Mouse (Mus musculus) limb, embryonic 12.5 days (tissue): ENCODE results near the gene Dpp9. TPM values are rescaled to one million over a fixed set of nuclear protein-coding genes. Genes with fewer than 3 reads are reported as not detected.

ENCODE experiments used
- ATAC-seq: fragments of 200-750 bp; cut with Nextera tagmentation; 2 replicates; pipeline ENCODE4 v1.8.0; 2017; ENCODE audit warnings: low read depth, moderate TSS enrichment; ENCODE audit not compliant: insufficient number of reproducible peaks, insufficient read depth, low FRiP score, low TSS enrichment
- H3K27ac ChIP-seq: fragments of 300-500 bp; sonication (generic); 2 replicates; pipeline ENCODE4 v1.5.1; 2016; ENCODE audit warnings: mild to moderate bottlenecking, moderate library complexity
- H3K27me3 ChIP-seq: fragments of 300-500 bp; sonication (generic); 2 replicates; pipeline ENCODE4 v1.6.1; 2016; ENCODE audit warnings: mild to moderate bottlenecking, moderate library complexity
- H3K36me3 ChIP-seq: fragments of 300-500 bp; sonication (generic); 2 replicates; pipeline ENCODE4 v1.6.1; 2016; ENCODE audit warnings: mild to moderate bottlenecking, moderate library complexity
- H3K4me1 ChIP-seq: fragments of 300-500 bp; sonication (generic); replicated peaks from 2 replicates; pipeline ENCODE4 v1.6.1; 2016
- H3K4me2 ChIP-seq: fragments of 300-500 bp; sonication (generic); 2 replicates; pipeline ENCODE4 v1.6.1; 2016; ENCODE audit warnings: mild to moderate bottlenecking, moderate library complexity
- H3K4me3 ChIP-seq: fragments of 300-500 bp; sonication (generic); replicated peaks from 2 replicates; pipeline ENCODE4 v1.5.1; 2016; ENCODE audit warnings: mild to moderate bottlenecking
- H3K9ac ChIP-seq: fragments of 300-500 bp; sonication (generic); replicated peaks from 2 replicates; pipeline ENCODE4 v1.6.1; 2016; ENCODE audit warnings: mild to moderate bottlenecking, moderate library complexity
- H3K9me3 ChIP-seq: fragments of 300-500 bp; sonication (generic); 2 replicates; pipeline ENCODE4 v1.6.1; 2016; ENCODE audit warnings: mild to moderate bottlenecking, moderate library complexity
- WGBS: fragments of 180-500 bp; shearing (Covaris S2); methylation state at CpG from one replicate; pipeline ENCODE4 v1.1.7; 2016; 5-methylcytosine and 5-hydroxymethylcytosine counted together
- polyA plus RNA-seq: library from polyadenylated mRNA; unstranded; fragments of >200 nt; fragmentation: Nextera tagmentation; extraction: Ambion mirVana; gene quantifications from 2 replicates; pipeline ENCODE4 v1.2.1, GENCODE M21; 2016

The Dpp9 gene
- polyA plus RNA-seq, 1 experiment from 2014 or later: 36.2 TPM

GRCm38 (mm10) chr17:56256239-56256881 lies 37.7 kb upstream of the Dpp9 start, which contains the start of gene Fem1a:
Gene Fem1a (plus strand): TSS chr17:56256810.
- H3K4me3 ChIP-seq: peak within 1 kb of the TSS; percentile 72
- H3K27me3 ChIP-seq: no peaks in the 10 kb centered on the region
- peak within 1 kb of the TSS; percentile 65 for H3K9ac ChIP-seq
- peak within 1 kb of the TSS; percentile 87 for H3K27ac ChIP-seq
- no peaks in the 10 kb centered on the region for H3K9me3 ChIP-seq
- peaks cover 37% of the 10 kb centered on the region for H3K4me1 ChIP-seq
- under 1% methylated on average over 28 of the region's 28 CpGs for WGBS
- peaks cover 37% of the 10 kb centered on the region for H3K36me3 ChIP-seq
- H3K4me2 ChIP-seq: peak within 1 kb of the TSS; percentile 96
- ATAC-seq: peak; percentile 89

- H3K4me2 ChIP-seq: peak overlapping the region; percentile 78
- peak overlapping the region; percentile 45 for H3K9ac ChIP-seq
- H3K4me3 ChIP-seq: peak overlapping the region; percentile 72
- H3K27me3 ChIP-seq: no peaks in the 10 kb centered on the region
- H3K4me1 ChIP-seq: peaks cover 42% of the 10 kb centered on the region
- H3K36me3 ChIP-seq: peaks cover 32% of the 10 kb centered on the region
- peak; percentile 90 for ATAC-seq
- no peaks in the 10 kb centered on the region for H3K9me3 ChIP-seq
- peak overlapping the region; percentile 87 for H3K27ac ChIP-seq
- WGBS: 0% methylated on average over 32 of the region's 32 CpGs
Observed at GRCm38 (mm10) chr17:56255863-56256238, 37.1 kb upstream of the Dpp9 start.

- no peak for ATAC-seq
- Histone ChIP-seq H3K9me3 (no peaks in the 10 kb centered on the region), H3K4me2 (peak overlapping the region; percentile 78; the same call in 1 of the 2 replicates)
Observed at GRCm38 (mm10) chr17:56255429-56255828, 36.7 kb upstream of the Dpp9 start.

GRCm38 (mm10) chr17:56254695-56255094 lies 36.0 kb upstream of the Dpp9 start:
- H3K4me1 ChIP-seq: peaks cover 36% of the 10 kb centered on the region
- H3K9ac ChIP-seq: no peak overlapping the region
- 82% methylated on average over 4 of the region's 4 CpGs for WGBS
- H3K4me3 ChIP-seq: no peak overlapping the region
- no peak overlapping the region for H3K4me2 ChIP-seq
- no peaks in the 10 kb centered on the region for H3K27me3 ChIP-seq
- peaks cover 21% of the 10 kb centered on the region for H3K36me3 ChIP-seq
- H3K27ac ChIP-seq: no peak overlapping the region
- ATAC-seq: no peak
- no peaks in the 10 kb centered on the region for H3K9me3 ChIP-seq

More at GRCm38 (mm10) chr17:56255429-56255828, 36.7 kb upstream of the Dpp9 start:
- peak overlapping the region; percentile 72; the same call in 1 of the 2 replicates for H3K4me3 ChIP-seq
- peaks cover 28% of the 10 kb centered on the region for H3K36me3 ChIP-seq
- no peaks in the 10 kb centered on the region for H3K27me3 ChIP-seq
- H3K9ac ChIP-seq: no peak overlapping the region
- H3K27ac ChIP-seq: peak overlapping the region; percentile 67; the same call in 1 of the 2 replicates
- peaks cover 42% of the 10 kb centered on the region for H3K4me1 ChIP-seq
- WGBS: 19% methylated on average over 9 of the region's 9 CpGs

- WGBS: 31% methylated on average over 6 of the region's 6 CpGs
- Histone ChIP-seq H3K9me3 (no peaks in the 10 kb centered on the region), H3K4me1 (peaks cover 11% of the 10 kb centered on the region), H3K27ac (0 out of 2 replicates have a peak overlapping the region, but pooled peaks have one; percentile 17), H3K36me3 (no peaks in the 10 kb centered on the region), H3K27me3 (peaks cover 3% of the 10 kb centered on the region; the same call in 1 of the 2 replicates), H3K9ac (no peak overlapping the region), H3K4me2 (no peak overlapping the region), H3K4me3 (no peak overlapping the region)
- no peak for ATAC-seq
Observed at GRCm38 (mm10) chr17:56251136-56251829, 32.6 kb upstream of the Dpp9 start.

GRCm38 (mm10) chr17:56245608-56246007 lies 26.9 kb upstream of the Dpp9 start:
- H3K27ac ChIP-seq: no peak overlapping the region
- ATAC-seq: no peak
- WGBS: 61% methylated on average over 7 of the region's 7 CpGs
- no peak overlapping the region for H3K9ac ChIP-seq
- peaks cover 16% of the 10 kb centered on the region for H3K27me3 ChIP-seq
- H3K4me1 ChIP-seq: peaks cover 3% of the 10 kb centered on the region
- H3K4me2 ChIP-seq: no peak overlapping the region
- no peaks in the 10 kb centered on the region for H3K9me3 ChIP-seq
- no peak overlapping the region for H3K4me3 ChIP-seq
- H3K36me3 ChIP-seq: no peaks in the 10 kb centered on the region

GRCm38 (mm10) chr17:56241541-56242401 lies 23.1 kb upstream of the Dpp9 start:
- no peaks in the 10 kb centered on the region for H3K9me3 ChIP-seq
- H3K36me3 ChIP-seq: no peaks in the 10 kb centered on the region
- H3K4me2 ChIP-seq: no peak overlapping the region
- H3K4me1 ChIP-seq: 0 out of 2 replicates have a peak, but pooled peaks cover 4% of the 10 kb centered on the region
- H3K27ac ChIP-seq: no peak overlapping the region
- no peak overlapping the region for H3K4me3 ChIP-seq
- peaks cover 18% of the 10 kb centered on the region for H3K27me3 ChIP-seq
- no peak overlapping the region for H3K9ac ChIP-seq
- WGBS: 3% methylated on average over 33 of the region's 33 CpGs
- peak; percentile 80; the same call in 1 of the 2 replicates for ATAC-seq

GRCm38 (mm10) chr17:56233818-56234469 lies 15.2 kb upstream of the Dpp9 start:
- no peak for ATAC-seq
- WGBS: 5% methylated on average over 14 of the region's 14 CpGs
- no peaks in the 10 kb centered on the region for H3K9me3 ChIP-seq
- H3K27ac ChIP-seq: no peak overlapping the region
- no peaks in the 10 kb centered on the region for H3K36me3 ChIP-seq
- H3K27me3 ChIP-seq: no peaks in the 10 kb centered on the region
- 0 out of 2 replicates have a peak overlapping the region, but pooled peaks have one; percentile 3 for H3K4me2 ChIP-seq
- H3K4me3 ChIP-seq: no peak overlapping the region
- no peak overlapping the region for H3K9ac ChIP-seq
- H3K4me1 ChIP-seq: peaks cover 8% of the 10 kb centered on the region; the same call in 1 of the 2 replicates

- Histone ChIP-seq H3K27ac (no peak overlapping the region), H3K27me3 (no peaks in the 10 kb centered on the region), H3K4me3 (no peak overlapping the region), H3K36me3 (no peaks in the 10 kb centered on the region), H3K4me2 (0 out of 2 replicates have a peak overlapping the region, but pooled peaks have one; percentile 3), H3K4me1 (peaks cover 8% of the 10 kb centered on the region; the same call in 1 of the 2 replicates), H3K9ac (no peak overlapping the region), H3K9me3 (no peaks in the 10 kb centered on the region)
- 49% methylated on average over 8 of the region's 8 CpGs for WGBS
- ATAC-seq: no peak
Observed at GRCm38 (mm10) chr17:56233389-56233788, 14.7 kb upstream of the Dpp9 start.

- Histone ChIP-seq H3K27ac (no peak overlapping the region), H3K36me3 (no peaks in the 10 kb centered on the region), H3K4me2 (no peak overlapping the region), H3K9me3 (no peaks in the 10 kb centered on the region), H3K4me3 (no peak overlapping the region), H3K9ac (no peak overlapping the region), H3K4me1 (peaks cover 3% of the 10 kb centered on the region; the same call in 1 of the 2 replicates), H3K27me3 (no peaks in the 10 kb centered on the region)
- WGBS: 61% methylated on average over 10 of the region's 10 CpGs
- no peak for ATAC-seq
Observed at GRCm38 (mm10) chr17:56229943-56230342, 11.2 kb upstream of the Dpp9 start.
